Mouse (Mus musculus): ENCODE data around the gene Trp53inp2.

The Trp53inp2 gene

DNA sequence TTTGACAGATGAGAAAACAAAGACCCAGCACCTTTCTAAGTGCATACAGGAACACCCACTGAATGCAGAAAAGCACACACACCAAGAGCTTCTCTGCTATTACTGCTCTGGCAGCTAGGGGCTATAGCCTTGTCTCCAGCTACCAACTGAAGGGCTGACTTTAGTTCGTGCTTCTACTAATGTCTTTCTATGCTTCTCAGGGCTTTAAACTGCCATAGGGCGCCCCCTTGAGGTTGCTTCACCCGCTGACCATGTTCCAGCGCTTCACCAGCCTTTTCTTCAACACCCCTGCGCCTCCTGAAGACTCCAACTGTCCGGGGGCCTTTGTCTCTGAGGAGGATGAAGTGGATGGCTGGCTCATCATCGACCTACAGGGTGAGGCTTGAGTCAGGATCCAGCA is 4.2 kb downstream of the Trp53inp2 start:
- peak; percentile 64 for DNase-seq (ENCODE audit: low spot score)

DNA sequence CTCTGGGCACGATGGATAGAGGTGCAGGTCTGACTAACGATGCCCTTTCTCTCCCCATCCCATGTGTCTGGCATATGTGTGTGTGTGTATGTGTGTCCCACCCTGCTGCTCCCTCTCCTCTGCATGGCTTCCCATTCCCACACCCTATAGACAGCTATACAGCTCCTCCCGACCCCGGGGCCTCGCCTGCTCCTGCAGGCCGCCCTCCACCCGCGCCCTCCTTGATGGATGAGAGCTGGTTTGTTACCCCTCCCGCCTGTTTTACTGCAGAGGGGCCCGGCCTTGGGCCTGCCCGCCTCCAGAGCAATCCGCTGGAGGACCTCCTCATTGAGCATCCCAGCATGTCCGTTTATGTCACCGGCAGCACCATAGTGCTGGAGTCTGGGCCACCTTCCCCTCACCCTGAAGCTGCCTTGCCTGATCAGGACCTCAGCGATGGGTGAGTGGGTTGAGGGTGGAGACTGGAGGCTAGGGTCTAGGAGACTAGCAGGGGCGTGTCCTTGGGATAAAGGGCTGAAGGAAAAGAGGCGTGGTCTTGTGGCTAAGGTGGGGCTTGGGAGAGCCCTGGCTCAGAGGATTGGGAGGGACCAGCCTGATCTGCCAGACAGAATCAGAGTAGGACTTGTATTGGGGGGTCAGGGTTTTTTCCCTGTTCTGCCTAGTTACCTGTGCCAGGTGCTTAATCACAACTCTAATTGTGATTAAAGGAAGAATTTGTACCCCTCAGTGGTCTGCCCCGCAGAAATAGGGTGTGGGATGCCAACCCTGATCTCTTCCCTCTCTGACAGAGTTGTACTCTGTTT is 5.1 kb downstream of the Trp53inp2 start:
- DNase-seq (ENCODE audit: low spot score), result no peak

GRCm38 (mm10) chr2:155386534-155386899 is 5.7 kb downstream of the Trp53inp2 start:
- no peak for DNase-seq (ENCODE audit: low spot score)

- DNase-seq (ENCODE audit: low spot score), result no peak
These were observed 6.2 kb downstream of the Trp53inp2 start for GRCm38 (mm10) chr2:155387052-155387451.

GRCm38 (mm10) chr2:155388573-155388972 is 7.7 kb downstream of the Trp53inp2 start:
- DNase-seq (ENCODE audit: low spot score), result no peak

DNA sequence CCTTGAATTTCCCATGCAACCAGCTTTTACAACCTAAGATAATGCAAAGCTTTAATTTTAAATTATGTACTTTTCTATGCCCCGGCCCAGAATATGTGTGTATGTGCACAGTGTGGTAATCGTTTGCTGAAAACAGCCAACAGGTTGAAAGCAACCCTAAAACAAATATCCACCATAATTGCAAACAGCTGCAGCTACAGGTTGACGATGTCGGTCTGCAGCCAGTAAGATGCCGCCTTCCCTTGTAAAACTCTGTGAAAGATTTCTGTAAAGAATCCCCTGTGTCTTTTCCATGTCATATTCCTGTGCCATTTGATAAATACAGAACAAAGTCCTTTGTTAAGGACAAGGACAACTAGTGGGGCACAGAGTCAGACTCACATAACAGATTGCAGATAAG is 13.7 kb downstream of the Trp53inp2 start:
- no peak for DNase-seq (ENCODE audit: low spot score)

- DNase-seq (ENCODE audit: low spot score), result no peak
These were observed 19.4 kb downstream of the Trp53inp2 start for GRCm38 (mm10) chr2:155400276-155400675.

- no peak for DNase-seq (ENCODE audit: low spot score)
These were observed 21.1 kb downstream of the Trp53inp2 start for GRCm38 (mm10) chr2:155401926-155402325.

DNA sequence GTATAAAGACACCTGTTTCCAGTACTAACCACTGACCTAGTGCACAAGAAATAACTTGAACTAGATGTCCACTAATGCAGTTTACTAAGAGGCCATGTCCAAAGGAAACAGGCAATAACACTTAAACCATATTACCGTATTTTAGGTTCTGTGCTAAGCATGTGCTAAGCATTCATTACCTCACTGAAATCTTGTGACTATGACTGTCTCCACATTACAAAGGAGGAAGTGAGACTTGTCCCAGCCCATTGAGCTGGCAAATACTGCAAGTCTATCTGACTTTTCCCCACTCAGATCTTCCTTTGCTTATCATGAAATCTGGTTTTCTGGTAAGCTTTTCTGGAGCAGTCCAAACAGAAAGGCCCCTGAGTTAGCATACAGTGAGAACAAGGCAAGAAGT is 23.8 kb downstream of the Trp53inp2 start:
- DNase-seq (ENCODE audit: low spot score), result no peak

- DNase-seq (ENCODE audit: low spot score), result no peak
These were observed 40.1 kb downstream of the Trp53inp2 start for GRCm38 (mm10) chr2:155420911-155421310.

GRCm38 (mm10) chr2:155436445-155436844 is 55.6 kb downstream of the Trp53inp2 start:
- DNase-seq (ENCODE audit: low spot score), result no peak
